Mouse (Mus musculus): ENCODE measurements around the gene Rhbdf1. TPM values are rescaled to one million over a fixed set of nuclear protein-coding genes. Genes with fewer than 3 reads are reported as not detected.

The Rhbdf1 gene
- total and polyA plus RNA-seq, 3 experiments: 2.9 to 14.3 TPM; not detected in 1

- H3K9ac ChIP-seq (ENCODE audit: control insufficient read depth, low read depth, low read length, poor library complexity, severe bottlenecking): no peak overlapping the region
These were observed 14.0 kb upstream of the Rhbdf1 start for GRCm38 (mm10) chr11:32236132-32236531.

GRCm38 (mm10) chr11:32235646-32236045, 13.5 kb upstream of the Rhbdf1 start:
- TF ChIP-seq NRF1 (IDR thresholded peaks at IDR 0.05; ENCODE audit: insufficient read depth, low read depth, low read length, poor library complexity, severe bottlenecking) (no peak), RAD21 (IDR thresholded peaks at IDR 0.05; ENCODE audit: low read depth, low read length) (no peak), MAZ (IDR thresholded peaks at IDR 0.05; ENCODE audit: low read depth, low read length) (no peak), BHLHE40 (IDR thresholded peaks at IDR 0.05; ENCODE audit: borderline replicate concordance, low read depth, low read length) (no peak), MYC (IDR thresholded peaks at IDR 0.05; ENCODE audit: low read depth, low read length) (no peak), E2F4 (IDR thresholded peaks at IDR 0.05; ENCODE audit: borderline replicate concordance, low read depth, low read length) (no peak), ELF1 (IDR thresholded peaks at IDR 0.05; ENCODE audit: low read depth, low read length) (no peak), HCFC1 (IDR thresholded peaks at IDR 0.05; ENCODE audit: low read depth, low read length) (no peak), ZNF384 (IDR thresholded peaks at IDR 0.05; ENCODE audit: low read depth, low read length) (no peak), SIN3A (IDR thresholded peaks at IDR 0.05; ENCODE audit: low read length) (no peak), TCF12 (IDR thresholded peaks at IDR 0.05; ENCODE audit: low read depth, low read length) (no peak), MXI1 (IDR thresholded peaks at IDR 0.05; ENCODE audit: low read depth, low read length) (no peak), NELFE (IDR thresholded peaks at IDR 0.05; ENCODE audit: low read depth, low read length) (no peak), CHD1 (IDR thresholded peaks at IDR 0.05; ENCODE audit: low read depth, low read length) (no peak), MAFK (IDR thresholded peaks at IDR 0.05; ENCODE audit: borderline replicate concordance, low read depth, low read length) (no peak), ZKSCAN1 (IDR thresholded peaks at IDR 0.05; ENCODE audit: low read depth, low read length) (no peak), ZC3H11A (IDR thresholded peaks at IDR 0.05; ENCODE audit: low read depth, low read length) (no peak), EP300 (IDR thresholded peaks at IDR 0.05; ENCODE audit: low read depth in 1 of 2, low read length in 2 of 2) (no peak), GABPA (IDR thresholded peaks at IDR 0.05; ENCODE audit: low read depth, low read length) (no peak)
- H3K9ac ChIP-seq (ENCODE audit: control insufficient read depth, low read depth, low read length, poor library complexity, severe bottlenecking): no peak overlapping the region

More at GRCm38 (mm10) chr11:32236132-32236531, 14.0 kb upstream of the Rhbdf1 start:
- no peaks in the 10 kb centered on the region for H3K79me2 ChIP-seq (ENCODE audit: control insufficient read depth, insufficient read depth, low read length, poor library complexity)
- no peak overlapping the region for H3K27ac ChIP-seq (ENCODE audit: control insufficient read depth, low read depth, low read length)
- peaks cover 0 to 5% of the 10 kb centered on the region in 2 experiments; a peak in 3 of 4 replicates for H3K36me3 ChIP-seq (ENCODE audit: control insufficient read depth in 1 of 2, insufficient read depth in 2 of 2, low read length in 2 of 2)
- no peak for DNase-seq (ENCODE audit: low read depth, low spot score)
- no peak overlapping the region for H3K4me3 ChIP-seq (ENCODE audit: control insufficient read depth in 1 of 2, insufficient read depth in 1 of 2, low read depth in 2 of 2, low read length in 2 of 2)
- TF ChIP-seq GABPA (IDR thresholded peaks at IDR 0.05; ENCODE audit: low read depth, low read length) (no peak), MXI1 (IDR thresholded peaks at IDR 0.05; ENCODE audit: low read depth, low read length) (no peak), MAX (IDR thresholded peaks at IDR 0.05; ENCODE audit: low read length) (no peak), USF2 (IDR thresholded peaks at IDR 0.05; ENCODE audit: borderline replicate concordance in 1 of 2, insufficient read depth in 1 of 2, low read depth in 1 of 2, low read length in 2 of 2) (no peak), HCFC1 (IDR thresholded peaks at IDR 0.05; ENCODE audit: low read depth, low read length) (no peak), ZC3H11A (IDR thresholded peaks at IDR 0.05; ENCODE audit: low read depth, low read length) (no peak), JUND (IDR thresholded peaks at IDR 0.05; ENCODE audit: low read depth, low read length) (no peak), SIN3A (IDR thresholded peaks at IDR 0.05; ENCODE audit: low read length) (no peak)
- no peaks in the 10 kb centered on the region for H3K9me3 ChIP-seq (replicated peaks; ENCODE audit: insufficient read depth, low read length)
- peaks cover 2 to 6% of the 10 kb centered on the region in 2 experiments; a peak in 3 of 4 replicates for H3K4me1 ChIP-seq (ENCODE audit: control insufficient read depth in 1 of 2, insufficient read depth in 2 of 2, low read length in 2 of 2)
- H3K27me3 ChIP-seq (ENCODE audit: control insufficient read depth in 1 of 2, insufficient read depth in 2 of 2, low read length in 2 of 2): no peaks in the 10 kb centered on the region

More at GRCm38 (mm10) chr11:32235646-32236045, 13.5 kb upstream of the Rhbdf1 start:
- no peak for DNase-seq (ENCODE audit: low read depth, low spot score)
- H3K4me3 ChIP-seq (ENCODE audit: control insufficient read depth in 1 of 2, insufficient read depth in 1 of 2, low read depth in 2 of 2, low read length in 2 of 2): no peak overlapping the region
- H3K4me1 ChIP-seq (ENCODE audit: control insufficient read depth in 1 of 2, insufficient read depth in 2 of 2, low read length in 2 of 2): peaks cover 6 to 10% of the 10 kb centered on the region in 2 experiments
- H3K79me2 ChIP-seq (ENCODE audit: control insufficient read depth, insufficient read depth, low read length, poor library complexity): no peaks in the 10 kb centered on the region
- no peaks in the 10 kb centered on the region for H3K27me3 ChIP-seq (ENCODE audit: control insufficient read depth in 1 of 2, insufficient read depth in 2 of 2, low read length in 2 of 2)
- no peak overlapping the region for H3K27ac ChIP-seq (ENCODE audit: control insufficient read depth, low read depth, low read length)
- peaks cover 0 to 9% of the 10 kb centered on the region in 2 experiments; a peak in 3 of 4 replicates for H3K36me3 ChIP-seq (ENCODE audit: control insufficient read depth in 1 of 2, insufficient read depth in 2 of 2, low read length in 2 of 2)
- H3K9me3 ChIP-seq (replicated peaks; ENCODE audit: insufficient read depth, low read length): no peaks in the 10 kb centered on the region

Measured in MEL (cell line).